Mouse (Mus musculus): Measurements from ENCODE around the gene Creb5. TPM values are rescaled to one million over a fixed set of nuclear protein-coding genes. Genes with fewer than 3 reads are reported as not detected.

The Creb5 gene
- polyA plus RNA-seq, 1 experiment from 2014 or later: 4.3 TPM

DNA sequence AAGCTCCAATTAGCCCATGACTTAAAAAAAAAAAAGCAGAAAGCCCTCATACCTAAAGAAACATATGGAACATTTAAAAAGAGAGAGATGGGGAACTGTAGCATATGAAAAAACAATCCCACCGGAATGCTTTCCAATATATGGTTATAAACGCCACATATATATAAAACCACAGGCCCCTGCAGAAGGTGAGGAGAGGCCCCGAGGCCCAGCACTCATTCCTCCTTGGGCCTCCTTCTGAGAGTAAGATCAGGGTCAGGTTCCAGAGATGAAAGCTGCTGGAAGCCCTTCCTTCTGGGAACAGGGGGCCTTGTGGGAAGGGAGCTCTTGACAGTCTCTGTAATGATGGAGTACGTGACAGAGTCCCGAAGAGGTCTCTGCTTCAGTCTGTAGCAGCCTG is 76.5 kb downstream of the Creb5 start:
- Histone ChIP-seq H3K4me1 (replicated peaks) (peaks cover 32% of the 10 kb centered on the region), H3K27me3 (ENCODE audit: insufficient read depth, poor library complexity, severe bottlenecking) (no peaks in the 10 kb centered on the region), H3K36me3 (no peaks in the 10 kb centered on the region), H3K9me3 (no peaks in the 10 kb centered on the region), H3K4me3 (no peak overlapping the region), H3K27ac (peak overlapping the region; percentile 29; the same call in 1 of the 2 replicates)
- 60% methylated on average over 5 of the region's 5 CpGs for WGBS
- no peak for DNase-seq (ENCODE audit: low spot score)

DNA sequence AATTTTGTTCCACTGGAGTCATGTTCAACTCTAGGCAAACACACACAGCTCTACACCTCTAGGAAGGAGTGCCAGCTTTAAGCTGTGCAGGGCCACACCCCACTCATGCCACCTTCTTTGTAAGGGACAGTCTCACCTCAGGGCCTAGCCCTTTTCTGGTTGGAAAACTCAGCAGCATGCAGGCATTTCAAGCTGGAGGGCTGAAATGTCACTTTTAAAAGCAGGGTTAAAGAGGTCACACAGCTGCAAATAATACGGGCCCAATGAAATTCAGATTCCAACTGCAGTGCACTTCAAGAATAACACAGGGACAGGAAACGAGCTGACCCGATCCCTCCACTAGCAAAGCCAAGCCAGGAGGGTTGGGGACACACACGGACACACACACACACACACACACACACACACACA is 76.9 kb downstream of the Creb5 start:
- WGBS: 23% methylated on average over 4 of the region's 4 CpGs
- peak; percentile 46 for DNase-seq (ENCODE audit: low spot score)

DNA sequence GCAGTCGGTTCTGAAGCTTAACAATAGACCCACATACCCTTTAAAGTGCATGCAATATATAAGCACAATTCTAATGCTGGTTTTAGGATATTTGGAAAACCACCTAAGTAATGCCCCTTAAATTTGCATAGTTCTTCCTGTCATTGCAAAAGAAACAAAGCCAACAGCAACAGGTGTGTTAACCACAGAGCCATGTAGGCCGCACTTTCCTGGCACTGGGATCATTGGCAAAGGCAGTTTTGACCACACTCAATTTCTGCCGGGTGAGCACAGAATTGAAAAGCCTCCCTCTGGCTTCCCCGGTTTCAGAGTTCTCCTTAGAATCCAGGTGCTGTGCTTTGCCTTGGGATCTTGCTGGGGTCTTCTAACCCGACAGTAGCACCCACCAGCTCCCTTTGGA is 82.1 kb downstream of the Creb5 start:
- DNase-seq (ENCODE audit: low spot score): no peak
- Histone ChIP-seq H3K27me3 (ENCODE audit: insufficient read depth, poor library complexity, severe bottlenecking) (no peaks in the 10 kb centered on the region), H3K27ac (no peak overlapping the region), H3K36me3 (no peaks in the 10 kb centered on the region), H3K4me1 (replicated peaks) (peaks cover 22% of the 10 kb centered on the region), H3K9me3 (no peaks in the 10 kb centered on the region), H3K4me3 (no peak overlapping the region)
- WGBS: 88% methylated on average over 5 of the region's 5 CpGs

More for the DNA sequence above, 76.9 kb downstream of the Creb5 start:
- no peak overlapping the region for H3K4me3 ChIP-seq
- peak overlapping the region; percentile 29; the same call in 1 of the 2 replicates for H3K27ac ChIP-seq
- H3K9me3 ChIP-seq: no peaks in the 10 kb centered on the region
- no peaks in the 10 kb centered on the region for H3K27me3 ChIP-seq (ENCODE audit: insufficient read depth, poor library complexity, severe bottlenecking)
- H3K36me3 ChIP-seq: no peaks in the 10 kb centered on the region
- H3K4me1 ChIP-seq (replicated peaks): peaks cover 32% of the 10 kb centered on the region

DNA sequence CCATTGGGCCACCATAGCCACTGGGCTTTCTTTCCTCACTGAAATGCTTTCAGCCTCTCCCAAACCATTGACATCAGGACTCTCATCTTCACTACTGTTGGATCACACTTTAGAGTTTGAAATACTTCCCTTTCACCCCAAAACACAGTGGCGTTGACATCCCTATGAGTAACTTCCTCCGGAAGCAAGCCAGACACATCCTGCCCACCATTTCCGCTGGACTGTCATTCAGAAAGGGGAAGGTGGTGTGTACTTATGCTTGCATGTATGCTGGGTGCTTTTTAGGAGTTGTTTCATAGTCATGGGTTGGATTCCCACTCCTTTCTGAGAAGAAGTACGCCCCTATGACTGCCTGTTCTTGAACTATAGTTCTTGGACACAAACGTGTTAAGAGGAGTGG is 82.9 kb downstream of the Creb5 start:
- Histone ChIP-seq H3K27me3 (ENCODE audit: insufficient read depth, poor library complexity, severe bottlenecking) (no peaks in the 10 kb centered on the region), H3K4me3 (no peak overlapping the region), H3K4me1 (replicated peaks) (peaks cover 14% of the 10 kb centered on the region), H3K27ac (no peak overlapping the region), H3K36me3 (no peaks in the 10 kb centered on the region), H3K9me3 (no peaks in the 10 kb centered on the region)
- DNase-seq (ENCODE audit: low spot score): no peak
- WGBS: 89% methylated on average over 5 of the region's 5 CpGs

DNA sequence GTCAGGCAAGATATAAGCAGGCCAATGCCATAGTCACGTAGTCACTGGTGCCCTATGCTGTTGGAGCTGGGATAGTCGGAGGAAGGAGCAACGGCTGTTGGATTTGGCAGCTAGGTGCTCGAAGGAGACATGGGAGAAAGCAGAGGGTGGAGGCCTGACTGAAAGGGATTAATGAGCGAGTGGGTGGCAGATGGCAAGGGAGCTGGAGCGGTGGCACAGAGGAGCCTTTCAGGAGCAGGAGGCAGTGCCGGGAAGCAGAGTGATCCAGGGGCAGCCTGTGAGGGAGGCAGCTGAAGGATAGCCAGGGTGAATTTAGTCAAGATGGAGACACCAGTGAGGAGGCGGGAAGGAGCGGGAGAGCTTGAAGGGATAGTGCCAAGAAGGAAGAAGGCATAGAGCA is 84.9 kb downstream of the Creb5 start:
- Histone ChIP-seq H3K4me3 (no peak overlapping the region), H3K9me3 (no peaks in the 10 kb centered on the region), H3K4me1 (replicated peaks) (0 out of 2 replicates have a peak, but pooled peaks cover 2% of the 10 kb centered on the region), H3K27ac (no peak overlapping the region), H3K36me3 (no peaks in the 10 kb centered on the region), H3K27me3 (ENCODE audit: insufficient read depth, poor library complexity, severe bottlenecking) (no peaks in the 10 kb centered on the region)
- DNase-seq (ENCODE audit: low spot score): no peak
- WGBS: 87% methylated on average over 9 of the region's 9 CpGs

DNA sequence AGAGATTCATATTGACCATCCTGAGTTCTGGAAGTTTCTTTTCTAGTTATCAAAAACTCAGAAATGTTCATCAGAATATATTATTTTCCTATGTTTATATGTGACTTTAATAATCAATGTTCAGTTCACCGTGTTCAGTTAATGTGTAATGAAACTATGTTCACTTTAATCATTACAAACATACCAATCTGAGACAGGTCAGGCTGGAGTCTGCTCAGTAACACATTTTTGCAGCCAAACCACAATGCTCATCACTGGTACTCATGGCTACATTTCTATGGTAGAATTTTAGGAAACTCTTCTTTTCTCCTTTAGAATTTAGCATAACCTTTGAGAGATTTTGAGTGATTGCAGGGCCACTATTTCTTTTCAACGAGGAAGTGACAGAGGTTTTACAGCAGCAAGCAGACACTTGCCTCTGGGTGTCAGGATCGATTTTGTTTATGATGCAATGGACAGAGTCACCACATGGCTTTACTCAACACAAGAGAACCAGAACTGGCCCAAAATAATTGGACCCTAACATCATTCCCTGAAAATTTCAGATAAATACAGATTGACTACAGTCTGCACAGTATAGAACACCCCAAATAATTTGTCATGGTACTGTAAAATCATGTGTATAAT is 87.4 kb downstream of the Creb5 start:
- 0 out of 2 replicates have a peak, but pooled peaks cover 2% of the 10 kb centered on the region for H3K4me1 ChIP-seq (replicated peaks)
- no peaks in the 10 kb centered on the region for H3K27me3 ChIP-seq (ENCODE audit: insufficient read depth, poor library complexity, severe bottlenecking)
- no peak for DNase-seq (ENCODE audit: low spot score)
- no peaks in the 10 kb centered on the region for H3K9me3 ChIP-seq
- H3K27ac ChIP-seq: no peak overlapping the region
- no peak overlapping the region for H3K4me3 ChIP-seq
- no peaks in the 10 kb centered on the region for H3K36me3 ChIP-seq
- WGBS: 87% methylated on average over 3 of the region's 3 CpGs

DNA sequence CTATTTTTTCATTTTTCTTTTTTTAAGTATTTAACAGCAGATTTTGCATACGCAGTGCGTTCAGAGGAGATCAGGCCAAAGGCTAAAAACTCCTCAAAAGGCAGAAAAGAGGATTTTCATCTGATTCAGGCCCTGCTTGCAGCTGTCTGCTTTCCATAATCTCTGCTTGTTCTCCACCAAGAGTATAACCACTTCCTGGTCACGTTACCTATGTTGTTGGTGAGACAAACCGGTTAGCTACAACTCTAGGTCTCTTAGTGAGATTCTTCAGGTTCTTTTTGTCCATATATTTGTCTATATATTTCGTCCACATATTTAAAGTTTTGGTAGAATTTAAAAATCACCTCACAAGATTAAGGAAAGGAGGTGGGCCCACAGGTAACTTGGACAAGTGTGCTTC is 102.2 kb downstream of the Creb5 start:
- H3K27me3 ChIP-seq (ENCODE audit: insufficient read depth, poor library complexity, severe bottlenecking): no peaks in the 10 kb centered on the region
- H3K36me3 ChIP-seq: no peaks in the 10 kb centered on the region
- H3K27ac ChIP-seq: no peak overlapping the region
- H3K4me1 ChIP-seq (replicated peaks): peaks cover 14% of the 10 kb centered on the region
- WGBS: 91% methylated on average over 5 of the region's 5 CpGs
- no peaks in the 10 kb centered on the region for H3K9me3 ChIP-seq
- H3K4me3 ChIP-seq: no peak overlapping the region
- DNase-seq (ENCODE audit: low spot score): no peak

DNA sequence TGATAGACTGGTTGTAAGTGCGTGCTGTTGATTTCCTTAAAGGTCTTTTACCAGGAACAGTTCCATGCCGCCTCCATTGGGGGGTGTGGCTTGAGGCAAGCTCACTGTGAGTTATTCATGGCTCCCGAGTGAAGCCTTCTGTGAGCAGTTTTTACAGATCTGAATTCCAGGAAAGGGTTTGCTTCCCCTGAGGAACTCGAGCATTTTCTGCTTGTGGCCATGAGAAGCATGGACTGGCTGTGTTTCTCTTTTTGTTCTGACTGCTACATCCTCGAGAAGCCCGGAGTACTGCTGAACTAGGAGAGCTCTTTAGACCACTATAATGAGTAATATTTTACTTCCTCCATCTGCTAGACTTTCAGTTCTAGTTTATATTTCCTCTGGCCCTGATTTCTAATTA is 103.3 kb downstream of the Creb5 start:
- DNase-seq (ENCODE audit: low spot score): no peak
- H3K27ac ChIP-seq: no peak overlapping the region
- 43% methylated on average over 6 of the region's 6 CpGs for WGBS
- H3K9me3 ChIP-seq: no peaks in the 10 kb centered on the region
- no peaks in the 10 kb centered on the region for H3K27me3 ChIP-seq (ENCODE audit: insufficient read depth, poor library complexity, severe bottlenecking)
- no peak overlapping the region for H3K4me3 ChIP-seq
- H3K36me3 ChIP-seq: no peaks in the 10 kb centered on the region
- H3K4me1 ChIP-seq (replicated peaks): peaks cover 25% of the 10 kb centered on the region

DNA sequence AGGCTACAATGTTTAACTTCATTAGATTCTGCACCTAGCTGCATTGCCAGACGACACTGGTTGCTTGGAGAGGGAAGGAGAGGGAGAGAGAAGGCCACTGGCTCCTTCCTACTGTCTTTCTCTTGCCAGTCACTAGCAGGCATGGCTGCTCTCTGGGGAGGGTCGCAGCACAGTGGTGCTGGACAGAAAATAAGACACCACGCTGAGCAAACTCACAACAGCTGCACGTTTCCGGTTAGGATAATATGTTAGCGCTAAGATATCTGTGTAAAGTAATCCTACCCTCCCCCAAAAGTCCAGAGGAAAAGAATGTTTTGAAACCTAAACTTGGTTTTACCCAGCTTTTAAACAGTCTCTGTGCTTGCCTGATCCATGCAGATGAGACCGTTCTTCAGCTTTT is 107.0 kb downstream of the Creb5 start:
- Histone ChIP-seq H3K9me3 (no peaks in the 10 kb centered on the region), H3K36me3 (no peaks in the 10 kb centered on the region), H3K4me1 (replicated peaks) (peaks cover 45% of the 10 kb centered on the region), H3K27me3 (ENCODE audit: insufficient read depth, poor library complexity, severe bottlenecking) (no peaks in the 10 kb centered on the region), H3K4me3 (no peak overlapping the region), H3K27ac (peak overlapping the region; percentile 76)
- DNase-seq (ENCODE audit: low spot score): peak; percentile 15
- WGBS: 45% methylated on average over 7 of the region's 7 CpGs

DNA sequence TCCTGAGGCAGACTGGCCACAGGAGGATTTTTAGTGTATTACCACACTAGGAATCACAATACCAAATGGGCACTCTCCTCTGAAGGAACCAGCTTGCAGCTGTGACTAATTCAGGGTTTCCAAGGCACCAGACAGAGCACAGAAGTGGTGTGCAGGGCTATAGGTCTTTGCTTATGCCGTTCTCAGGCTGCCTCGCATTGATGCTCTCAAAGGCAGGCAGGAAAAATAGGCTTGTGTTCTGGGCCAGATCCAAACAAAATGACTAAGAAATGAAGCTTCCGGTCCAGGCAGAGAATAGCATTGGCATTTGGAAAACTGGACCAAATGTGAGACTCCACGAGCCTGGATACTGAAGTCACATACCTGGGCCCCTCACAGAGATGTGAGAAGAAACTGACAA is 108.1 kb downstream of the Creb5 start:
- Histone ChIP-seq H3K27ac (peak overlapping the region; percentile 35; the same call in 1 of the 2 replicates), H3K9me3 (no peaks in the 10 kb centered on the region), H3K4me3 (no peak overlapping the region), H3K4me1 (replicated peaks) (peaks cover 45% of the 10 kb centered on the region), H3K36me3 (no peaks in the 10 kb centered on the region), H3K27me3 (ENCODE audit: insufficient read depth, poor library complexity, severe bottlenecking) (no peaks in the 10 kb centered on the region)
- WGBS: 54% methylated on average over 4 of the region's 4 CpGs
- peak; percentile 12 for DNase-seq (ENCODE audit: low spot score)

DNA sequence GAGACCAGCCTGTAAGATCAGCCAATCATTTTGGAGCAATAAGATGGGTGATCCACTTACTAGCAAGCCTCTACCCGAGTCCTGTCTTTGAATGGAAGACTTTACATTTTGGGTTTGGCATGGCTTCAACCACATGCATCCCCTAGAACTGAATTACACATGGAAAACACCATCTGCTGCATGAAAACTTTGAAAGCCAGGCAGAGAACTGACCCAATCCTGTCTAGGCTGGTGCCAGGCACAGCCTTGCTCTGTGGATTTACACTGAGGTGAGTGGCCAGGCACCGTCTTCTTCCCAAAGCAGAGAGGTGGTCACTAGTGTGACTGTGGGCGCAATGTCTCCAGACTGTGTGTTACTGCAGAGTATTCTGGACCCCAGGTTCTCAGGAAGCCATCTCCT is 109.4 kb downstream of the Creb5 start:
- no peaks in the 10 kb centered on the region for H3K27me3 ChIP-seq (ENCODE audit: insufficient read depth, poor library complexity, severe bottlenecking)
- H3K9me3 ChIP-seq: no peaks in the 10 kb centered on the region
- H3K27ac ChIP-seq: no peak overlapping the region
- peaks cover 40% of the 10 kb centered on the region for H3K4me1 ChIP-seq (replicated peaks)
- DNase-seq (ENCODE audit: low spot score): no peak
- 92% methylated on average over 3 of the region's 3 CpGs for WGBS
- no peak overlapping the region for H3K4me3 ChIP-seq
- H3K36me3 ChIP-seq: no peaks in the 10 kb centered on the region

DNA sequence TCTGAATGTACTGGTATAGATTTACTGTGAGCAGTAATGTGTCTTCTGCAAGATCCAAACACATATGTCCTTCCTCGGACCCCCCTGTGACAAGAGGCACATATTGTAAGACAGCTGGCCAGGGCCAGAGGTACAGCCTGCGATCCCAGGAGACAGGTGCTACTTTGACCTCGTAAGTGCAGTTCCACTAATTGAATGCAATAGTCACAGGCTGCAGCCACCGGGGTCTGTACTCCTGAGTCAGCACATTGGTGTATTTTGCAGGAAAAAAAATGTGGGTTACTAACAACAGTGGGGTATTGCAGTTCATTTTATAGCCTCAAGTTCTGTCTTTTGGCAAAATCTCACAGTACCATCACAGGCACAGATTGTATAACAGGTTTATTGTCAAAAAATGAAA is 110.7 kb downstream of the Creb5 start:
- DNase-seq (ENCODE audit: low spot score): peak; percentile 29
- no peaks in the 10 kb centered on the region for H3K36me3 ChIP-seq
- no peak overlapping the region; the same call in 1 of the 2 replicates for H3K27ac ChIP-seq
- no peaks in the 10 kb centered on the region for H3K27me3 ChIP-seq (ENCODE audit: insufficient read depth, poor library complexity, severe bottlenecking)
- WGBS: 67% methylated on average over 4 of the region's 4 CpGs
- no peaks in the 10 kb centered on the region for H3K9me3 ChIP-seq
- peaks cover 40% of the 10 kb centered on the region for H3K4me1 ChIP-seq (replicated peaks)
- no peak overlapping the region for H3K4me3 ChIP-seq

DNA sequence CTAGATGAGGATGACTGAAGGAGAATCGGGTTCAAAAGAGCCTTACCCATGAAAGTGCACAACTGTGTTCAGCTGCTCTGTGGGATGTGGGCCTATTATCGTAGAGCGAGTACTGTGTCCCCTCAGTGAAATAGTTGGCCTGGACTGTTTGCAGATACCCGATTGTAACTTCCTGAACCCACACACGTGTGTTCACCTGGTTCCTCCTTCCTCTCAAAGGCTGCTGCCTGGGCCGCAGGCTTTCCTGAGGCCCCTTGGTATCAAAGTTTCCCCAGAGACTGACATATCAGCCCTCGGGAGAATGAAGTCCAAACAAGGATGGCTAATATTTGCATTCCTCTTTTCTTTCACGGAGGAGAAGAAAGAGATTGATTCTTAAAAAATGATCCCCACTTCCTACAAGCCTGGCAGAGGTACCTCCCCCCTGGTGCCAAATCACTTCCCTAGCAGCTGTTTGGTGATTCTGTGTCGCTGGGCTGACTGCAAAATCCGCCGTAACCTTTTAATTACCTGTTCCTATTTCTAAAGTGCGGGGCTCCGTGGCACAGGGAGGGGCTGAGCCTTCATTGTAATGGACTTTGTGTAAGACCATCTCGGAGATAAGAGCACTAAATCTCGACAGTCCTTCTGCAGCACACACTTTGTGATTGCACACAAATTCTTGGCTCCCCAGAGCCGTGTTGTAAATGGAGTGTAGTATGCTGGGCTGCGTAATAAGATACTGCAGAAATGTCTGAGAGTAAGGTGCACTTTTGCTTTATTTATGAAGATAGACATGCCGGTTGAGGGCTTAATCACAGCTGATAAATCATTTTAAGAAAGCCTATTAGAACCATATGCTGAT is 111.4 kb downstream of the Creb5 start:
- no peak for DNase-seq (ENCODE audit: low spot score)
- H3K27me3 ChIP-seq (ENCODE audit: insufficient read depth, poor library complexity, severe bottlenecking): no peaks in the 10 kb centered on the region
- no peaks in the 10 kb centered on the region for H3K9me3 ChIP-seq
- H3K36me3 ChIP-seq: no peaks in the 10 kb centered on the region
- WGBS: 58% methylated on average over 18 of the region's 18 CpGs
- H3K4me3 ChIP-seq: no peak overlapping the region
- peaks cover 38% of the 10 kb centered on the region for H3K4me1 ChIP-seq (replicated peaks)
- H3K27ac ChIP-seq: no peak overlapping the region; the same call in 1 of the 2 replicates

All from hindbrain, embryonic 10.5 days (tissue).